Mouse (Mus musculus): ENCODE measurements around the gene Etl4.

DNA sequence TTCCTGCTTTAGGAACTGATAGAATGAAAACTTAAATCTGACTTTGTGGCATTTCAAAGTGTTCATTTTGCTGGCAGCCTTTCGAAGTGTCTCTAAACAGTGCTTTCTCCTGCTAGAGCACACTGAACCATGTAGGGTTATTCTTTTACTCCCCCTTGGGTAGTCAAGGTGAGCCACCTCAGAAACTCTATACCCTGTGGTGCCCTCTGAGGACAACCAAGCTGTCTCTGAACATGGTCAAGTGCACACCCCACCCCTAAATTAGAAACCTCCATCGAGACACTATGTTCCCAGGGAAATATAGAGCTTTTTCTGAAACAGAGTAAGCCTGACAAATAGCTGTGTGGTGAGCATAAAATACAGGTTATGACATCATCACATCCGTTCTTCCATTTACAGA lies 840.1 kb downstream of the Etl4 start:
- TF ChIP-seq ZNF384 (IDR thresholded peaks at IDR 0.05; ENCODE audit: low read depth, low read length) (no peak), HCFC1 (IDR thresholded peaks at IDR 0.05; ENCODE audit: borderline replicate concordance, insufficient read depth, low read length) (no peak)

All from ES-E14 (cell line).